Mouse (Mus musculus) naive thymus-derived CD4-positive, alpha-beta T cell, adult 2 months (primary cell): ENCODE results near the gene Inhbb.

ENCODE experiments used
- DNase-seq: peaks from one replicate; pipeline ENCODE4 v3.0.0-alpha.2; 2011; ENCODE audit warnings: low read depth

The Inhbb gene

DNA sequence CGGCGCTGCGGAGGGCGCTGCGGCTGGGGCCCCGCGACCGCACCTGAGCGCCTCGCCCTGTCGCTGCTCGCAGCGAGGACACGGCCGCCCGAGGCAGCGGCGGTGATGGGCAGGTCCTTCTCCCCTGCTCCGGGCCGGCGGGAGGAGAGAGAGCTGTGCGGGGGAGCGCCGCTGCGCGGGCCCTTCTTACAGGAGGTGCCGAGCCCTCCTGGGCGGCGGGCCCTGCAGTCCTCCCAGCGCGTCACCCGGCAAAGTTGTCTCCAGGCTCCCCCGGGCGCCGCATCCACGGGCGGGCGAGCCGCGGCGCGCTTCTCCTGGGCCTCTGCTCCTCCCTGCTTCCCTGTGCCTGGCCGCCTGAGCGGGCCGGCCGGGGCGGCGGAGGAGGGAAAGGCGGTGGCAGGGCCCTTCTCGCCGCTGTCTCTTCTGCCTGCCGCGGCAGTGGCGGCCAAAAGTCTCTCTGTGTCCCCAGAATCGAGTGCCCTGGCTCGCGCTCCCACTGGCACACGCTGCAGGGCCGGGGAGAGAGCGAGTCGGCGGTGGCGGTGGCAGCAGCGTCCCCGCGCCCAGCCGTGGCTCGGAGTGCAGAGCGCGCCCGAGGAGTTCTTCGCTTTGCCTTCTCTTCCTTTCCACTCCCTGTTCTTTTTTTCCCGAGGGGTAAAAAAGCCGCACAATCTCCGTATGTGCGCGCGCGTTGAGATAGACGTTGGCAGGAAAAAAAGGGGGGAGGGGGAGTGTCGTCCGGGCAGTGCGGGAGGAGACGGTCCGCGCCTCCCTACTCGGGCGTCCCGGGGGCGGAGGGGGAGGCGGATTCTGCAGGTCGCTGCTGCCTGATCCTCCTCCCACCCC is at the start of gene Inhbb:
Inhbb (minus strand) TSS at position 673 of the 846 bp plus-strand sequence.
- DNase-seq, result no peak

DNA sequence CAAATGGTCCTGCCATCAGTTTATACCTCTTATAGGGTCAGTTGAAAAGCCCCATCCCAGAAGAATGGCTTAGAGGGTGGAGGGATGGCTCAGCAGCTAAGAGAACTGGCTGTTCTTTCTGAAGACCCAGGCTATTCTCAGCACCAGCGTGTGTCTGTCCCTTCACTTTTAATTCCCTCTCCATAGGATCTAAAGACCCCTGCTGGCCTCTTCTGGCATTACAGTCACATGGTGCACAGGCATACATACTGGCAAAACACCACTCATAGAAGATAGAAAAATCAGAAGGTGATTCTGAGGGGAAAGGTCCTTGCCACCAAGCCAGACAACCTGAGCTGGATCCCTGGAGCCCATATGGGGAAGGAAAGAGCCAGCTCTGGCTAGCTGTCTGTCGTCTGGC is 41.3 kb upstream of the Inhbb start:
- DNase-seq, result peak; percentile 55

DNA sequence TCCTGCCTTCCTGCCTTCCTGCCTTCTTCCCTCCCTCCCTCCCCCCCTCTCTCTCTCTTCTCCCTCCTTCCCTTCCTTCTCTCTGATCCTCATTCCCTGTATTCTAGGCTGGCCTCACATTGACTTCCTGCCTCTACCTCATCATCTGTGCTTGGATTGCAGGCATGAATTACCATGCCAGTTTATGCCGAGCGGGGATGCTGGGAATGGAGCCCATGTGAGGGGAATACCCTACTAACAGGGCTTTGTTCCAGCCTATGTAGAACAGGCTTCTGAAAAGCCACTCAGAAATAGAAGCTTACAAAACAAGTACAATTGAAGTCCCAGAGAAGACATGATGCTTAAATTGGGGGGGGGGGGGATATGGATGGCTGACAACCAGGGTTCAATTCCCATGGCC is 38.0 kb upstream of the Inhbb start:
- DNase-seq, result no peak

DNA sequence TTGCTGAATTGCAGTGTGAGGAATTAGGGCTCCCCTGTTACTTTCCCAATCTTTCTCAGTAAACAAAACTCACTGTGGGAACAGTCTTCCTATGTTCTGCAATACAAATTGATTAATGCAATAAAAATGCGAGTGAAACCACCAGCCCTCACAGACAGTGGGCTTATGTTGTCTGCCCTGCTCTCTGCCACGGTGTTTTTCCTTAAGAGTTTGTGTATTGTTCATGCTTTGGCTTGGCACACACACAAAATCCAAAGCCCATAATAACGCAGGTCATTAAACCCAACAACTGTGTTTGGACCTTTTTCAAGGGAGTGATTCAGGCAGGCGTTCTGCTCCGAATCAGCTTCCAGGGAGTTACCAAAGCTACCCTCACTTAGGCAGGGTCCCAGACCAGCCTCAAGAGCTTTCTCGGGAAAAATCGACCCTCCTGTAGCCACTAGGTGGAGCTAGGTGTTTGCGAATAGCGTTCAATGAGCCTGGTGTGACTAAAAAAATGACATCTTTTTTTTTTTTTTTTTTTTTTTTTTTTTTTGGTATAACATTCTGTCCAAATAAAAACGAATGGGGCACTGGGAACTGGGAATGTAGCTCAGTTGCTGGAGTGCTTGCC is 36.1 kb upstream of the Inhbb start:
- DNase-seq, result peak; percentile 72

DNA sequence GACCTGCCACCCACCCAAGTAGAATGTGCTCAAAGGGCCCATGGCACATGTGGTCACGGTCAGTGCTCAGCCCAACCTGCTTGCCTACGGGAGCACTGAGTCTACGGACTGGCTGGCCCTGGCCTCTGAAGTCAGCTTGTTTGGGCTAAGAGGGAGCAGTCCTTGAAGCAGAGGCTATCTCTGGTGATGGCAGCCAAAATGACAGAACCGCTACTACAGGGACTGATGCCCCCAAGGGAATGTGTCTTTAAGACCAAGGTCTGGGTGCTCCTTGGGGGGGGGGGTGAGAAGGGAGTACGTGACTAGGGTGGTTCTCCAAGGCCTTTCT is 35.4 kb upstream of the Inhbb start:
- DNase-seq, result peak; percentile 37

DNA sequence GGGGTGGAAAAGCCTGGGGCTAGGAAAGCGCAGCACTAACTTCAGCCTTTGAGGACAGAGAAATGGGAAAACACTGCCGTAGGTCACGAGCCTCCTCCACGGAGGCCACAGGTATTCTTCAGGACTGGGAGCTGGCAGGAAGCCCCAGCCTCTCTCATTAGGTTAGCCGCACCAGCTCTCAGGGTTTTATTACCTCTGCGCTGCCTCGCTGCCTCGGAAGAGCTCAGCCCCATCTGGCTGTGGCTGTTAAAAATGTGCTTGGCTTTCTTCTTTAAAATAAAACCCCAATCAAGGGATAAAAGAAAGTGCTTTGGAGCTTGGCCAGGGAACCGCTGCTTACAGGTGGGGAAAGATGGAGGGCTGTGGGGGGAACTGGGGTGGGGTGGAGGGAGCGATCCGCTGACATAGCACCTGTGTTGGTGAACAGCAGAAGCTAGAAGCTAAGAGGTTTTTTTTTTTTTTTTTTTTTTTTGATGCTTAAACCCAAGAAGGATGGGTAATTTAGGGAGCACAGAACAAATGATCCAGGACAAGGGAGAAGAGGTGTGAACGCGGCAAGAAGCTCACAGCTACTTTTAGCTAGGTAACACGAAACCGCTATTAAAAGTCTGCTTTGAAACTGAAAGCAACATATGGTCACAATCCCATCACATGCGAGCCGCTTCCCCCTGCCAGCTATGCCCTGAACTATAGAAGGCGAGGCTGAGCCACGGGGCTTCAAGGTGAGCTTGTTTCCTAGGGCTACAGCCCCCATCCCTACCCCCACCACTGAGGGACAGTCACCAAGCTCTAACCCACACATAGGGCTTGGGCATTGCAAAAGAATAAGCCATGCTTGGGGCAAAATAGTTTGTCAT is 34.9 kb upstream of the Inhbb start:
- DNase-seq, result no peak

DNA sequence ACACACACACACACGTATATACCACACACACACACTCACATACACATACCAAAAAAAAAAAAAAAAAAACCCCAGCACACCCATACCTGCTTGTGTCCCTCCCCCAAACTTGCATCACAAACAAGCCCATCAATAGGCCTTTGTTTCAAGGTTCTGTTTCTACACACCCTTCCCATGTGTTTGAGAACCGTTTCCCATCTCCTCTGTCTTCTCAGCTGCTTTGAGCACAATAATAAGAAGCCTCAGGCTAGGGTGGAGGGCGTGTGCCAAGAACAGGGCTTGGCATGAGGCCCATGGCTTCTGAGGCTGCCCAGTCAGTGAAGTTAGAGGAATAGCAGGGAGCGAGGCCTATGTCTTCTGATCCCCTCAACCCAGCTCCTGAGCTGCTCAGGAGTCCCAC is 31.7 kb upstream of the Inhbb start:
- DNase-seq, result no peak

DNA sequence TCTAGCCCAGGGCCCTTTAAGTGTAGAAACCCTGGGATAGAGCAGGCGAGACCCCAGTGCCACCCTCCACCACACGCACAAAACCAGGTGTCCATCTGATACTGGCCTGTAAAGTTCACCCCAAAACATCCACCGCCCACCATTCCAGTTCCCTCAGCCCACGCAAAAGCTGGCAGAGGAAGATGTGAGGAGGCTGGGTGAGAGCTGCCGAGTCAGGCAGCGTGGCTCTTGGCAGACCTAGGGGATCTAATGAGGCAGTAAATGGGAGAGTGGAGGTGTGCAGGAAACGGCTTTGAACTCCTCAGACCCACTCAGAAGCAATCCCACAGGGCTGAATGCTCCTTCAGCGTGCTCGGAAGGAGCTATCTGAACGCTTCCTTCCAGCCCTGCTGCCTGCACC is 29.4 kb upstream of the Inhbb start:
- DNase-seq, result no peak

DNA sequence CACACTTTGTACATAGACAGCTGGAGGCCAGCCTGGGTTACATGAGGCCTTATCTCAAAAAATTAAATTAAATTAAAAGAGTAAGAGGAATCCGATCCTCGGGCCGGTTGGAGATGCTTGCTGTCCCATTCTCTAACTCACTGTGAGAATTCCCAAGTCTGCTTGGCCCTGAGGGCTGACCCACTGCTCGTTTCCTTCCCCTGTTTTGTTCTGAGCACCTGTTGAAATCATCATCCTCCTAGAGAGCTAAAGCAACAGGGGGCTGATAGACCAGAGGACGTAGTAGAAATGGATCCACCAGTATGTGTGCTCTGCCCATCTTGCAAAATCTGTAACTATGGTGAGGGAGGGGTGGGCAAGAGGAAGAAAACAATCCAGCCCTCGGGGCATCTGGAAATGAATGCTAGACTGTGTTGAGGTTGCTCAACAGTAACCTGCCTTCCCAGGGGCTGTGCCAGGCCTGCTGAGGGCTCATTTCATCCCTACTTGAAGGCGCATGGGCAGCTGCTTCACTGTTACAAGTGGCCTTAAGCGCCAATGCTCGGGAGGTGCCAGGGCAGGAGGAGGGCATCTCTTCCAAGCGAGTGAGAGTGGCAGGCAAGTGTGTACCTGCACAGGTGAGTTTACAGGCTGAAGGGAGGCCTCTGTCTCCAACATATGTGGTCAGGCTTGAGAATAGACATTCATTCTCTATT is 28.8 kb upstream of the Inhbb start:
- no peak for DNase-seq

DNA sequence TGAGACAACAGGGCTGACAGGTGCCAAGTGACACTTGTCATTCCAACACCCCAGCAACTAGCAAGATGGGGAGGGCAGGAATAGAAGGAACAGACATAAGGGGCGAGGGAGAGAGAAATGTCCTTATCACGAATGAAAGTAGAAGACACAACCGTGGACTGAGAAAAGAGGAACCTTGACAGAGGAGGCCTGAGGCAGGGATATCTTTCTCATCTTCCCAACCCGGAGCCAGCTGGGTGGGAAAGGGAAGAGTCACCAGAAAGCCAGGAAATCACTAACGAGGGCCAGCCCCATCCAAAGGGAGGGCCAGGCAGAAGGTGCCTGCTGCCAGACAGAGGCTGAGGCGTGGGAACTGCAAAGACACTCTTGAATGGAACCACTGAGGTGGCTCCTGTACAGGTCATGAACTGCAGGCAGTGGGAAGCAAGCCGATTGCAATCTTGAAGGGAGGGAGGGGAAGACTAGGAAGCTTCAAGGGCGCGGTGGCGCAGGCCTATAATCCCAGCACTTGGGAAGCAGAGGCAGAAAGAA is 24.8 kb upstream of the Inhbb start:
- no peak for DNase-seq

DNA sequence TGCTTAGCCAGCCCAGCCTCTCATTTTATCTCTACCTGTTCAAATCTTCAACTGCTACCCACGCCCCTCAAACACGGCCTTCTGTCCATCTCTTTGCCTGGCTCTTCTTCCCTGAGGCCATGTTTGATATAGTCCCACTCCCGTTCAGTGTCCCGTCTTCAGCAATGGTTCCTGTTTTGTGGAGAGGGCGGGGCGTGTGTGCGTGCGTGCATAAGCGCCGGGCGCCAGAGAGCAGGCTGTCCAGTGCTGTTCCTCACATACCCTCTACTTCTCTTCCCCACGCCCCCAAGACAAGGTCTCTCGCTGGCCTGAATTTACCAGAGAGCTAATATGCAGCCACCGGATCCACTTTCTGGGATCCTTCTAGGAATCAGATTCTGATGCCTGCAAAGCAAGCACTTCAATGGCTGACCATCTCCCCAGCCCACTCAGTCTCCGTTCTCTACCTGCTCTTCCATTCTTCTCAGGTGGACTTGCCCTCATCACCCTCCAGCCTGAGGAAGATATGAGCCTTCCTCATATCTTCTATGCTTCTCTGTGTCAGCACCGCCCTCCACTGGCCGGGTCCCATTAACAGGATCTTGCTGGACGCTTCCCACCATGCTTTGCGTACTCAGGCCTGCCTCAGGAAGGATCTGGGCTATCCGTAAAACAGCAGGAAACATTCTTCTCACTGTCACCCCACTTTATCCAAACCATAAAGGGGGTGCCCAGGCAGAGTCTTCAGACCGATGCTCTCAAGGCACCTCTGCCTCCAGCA is 21.7 kb upstream of the Inhbb start:
- DNase-seq, result no peak

DNA sequence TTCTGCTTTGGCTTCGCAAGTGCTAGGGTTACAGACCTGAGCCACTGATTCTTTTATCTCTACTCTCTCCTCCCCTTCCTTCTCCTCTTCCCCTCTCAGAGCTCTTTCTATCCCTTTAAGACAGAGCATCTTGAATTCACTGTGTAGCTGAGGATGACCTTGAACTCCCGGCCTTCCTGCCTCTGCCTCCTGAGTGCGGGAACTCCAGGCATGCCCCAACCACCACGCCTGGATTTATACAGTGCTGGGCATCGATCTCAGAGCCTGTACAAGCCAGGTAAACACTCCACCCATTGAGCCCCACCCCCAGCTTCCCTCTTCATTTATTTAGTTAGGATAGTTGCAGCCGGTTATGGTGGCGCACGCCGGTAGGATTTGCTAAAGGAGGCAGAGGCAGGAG is 20.9 kb upstream of the Inhbb start:
- DNase-seq, result no peak

DNA sequence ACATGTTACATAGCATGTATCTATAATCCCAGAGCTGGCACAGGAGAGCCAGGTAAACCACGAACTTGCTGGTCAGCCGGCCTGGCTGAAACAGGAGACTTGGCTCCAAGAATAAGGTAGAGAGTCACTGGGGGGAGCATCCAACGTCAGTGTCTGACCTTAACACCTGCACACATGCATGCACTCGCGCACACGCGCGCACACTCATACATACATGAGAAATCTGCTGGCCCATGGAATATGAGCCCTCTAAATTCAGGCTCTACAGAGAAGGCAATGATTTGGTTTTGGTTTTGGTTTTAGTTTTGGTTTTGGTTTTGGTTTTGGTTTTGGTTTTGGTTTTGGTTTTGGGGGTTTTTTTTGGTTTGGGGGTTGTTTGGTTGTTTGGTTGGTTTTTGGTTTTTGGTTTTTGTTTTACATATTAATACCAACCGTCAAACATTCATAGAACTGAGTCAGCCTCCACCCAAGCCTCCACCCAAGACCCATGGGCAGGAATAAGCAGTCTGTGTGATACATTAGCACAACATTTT is 16.1 kb upstream of the Inhbb start:
- no peak for DNase-seq

DNA sequence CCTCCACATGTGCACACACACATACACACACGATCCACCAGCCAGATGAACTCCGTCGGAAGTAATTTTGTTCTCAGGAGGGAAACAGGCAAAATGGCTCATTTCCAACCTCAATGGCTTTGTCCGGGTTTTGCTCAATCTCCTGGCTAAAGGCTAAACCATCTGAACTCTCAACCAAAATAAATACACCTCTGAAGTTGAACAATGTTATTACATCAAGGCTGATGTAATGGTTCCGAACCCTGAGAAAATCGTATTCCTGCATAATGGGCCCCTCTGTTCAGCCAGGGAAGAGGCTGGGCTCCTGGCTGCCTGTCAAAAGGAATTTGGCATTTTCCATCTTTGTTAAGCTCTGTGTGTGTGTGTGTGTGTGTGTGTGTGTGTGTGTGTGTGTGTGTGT is 15.4 kb upstream of the Inhbb start:
- no peak for DNase-seq

DNA sequence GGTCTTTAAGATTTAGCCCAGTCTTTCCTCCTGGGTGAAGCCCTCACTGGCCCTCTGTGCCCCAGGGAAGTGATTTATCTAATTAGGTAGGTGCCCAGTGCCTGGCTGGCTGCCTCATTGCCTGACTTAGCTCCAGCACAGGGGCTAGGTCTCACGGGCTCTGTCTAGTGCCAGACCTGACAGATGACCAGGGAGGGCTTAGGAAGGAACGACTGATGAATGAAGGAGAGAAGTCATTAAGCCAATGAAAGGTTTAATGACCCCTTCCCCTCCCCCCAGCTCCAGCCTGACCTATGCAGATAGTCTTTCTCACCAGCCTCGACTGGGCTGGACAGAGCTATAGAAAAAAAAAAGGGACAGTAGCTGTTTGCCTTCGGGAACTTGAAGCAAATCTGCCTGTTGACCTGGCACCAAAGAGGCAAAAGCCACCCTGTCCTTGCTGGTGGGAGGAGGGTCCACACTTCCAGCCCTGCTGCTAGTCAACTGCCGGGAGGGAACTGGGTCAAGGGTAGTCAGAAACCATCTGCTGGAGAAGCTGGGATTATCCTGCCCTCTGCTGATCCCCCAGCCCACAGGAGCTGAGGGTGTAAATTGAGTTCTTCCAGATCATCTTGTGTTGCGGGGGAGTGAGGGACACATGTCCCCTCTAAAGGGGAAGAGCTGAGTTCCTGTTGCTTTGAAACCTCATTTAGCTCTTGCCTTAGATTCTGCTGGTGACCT is 2.3 kb upstream of the Inhbb start:
- DNase-seq, result no peak

DNA sequence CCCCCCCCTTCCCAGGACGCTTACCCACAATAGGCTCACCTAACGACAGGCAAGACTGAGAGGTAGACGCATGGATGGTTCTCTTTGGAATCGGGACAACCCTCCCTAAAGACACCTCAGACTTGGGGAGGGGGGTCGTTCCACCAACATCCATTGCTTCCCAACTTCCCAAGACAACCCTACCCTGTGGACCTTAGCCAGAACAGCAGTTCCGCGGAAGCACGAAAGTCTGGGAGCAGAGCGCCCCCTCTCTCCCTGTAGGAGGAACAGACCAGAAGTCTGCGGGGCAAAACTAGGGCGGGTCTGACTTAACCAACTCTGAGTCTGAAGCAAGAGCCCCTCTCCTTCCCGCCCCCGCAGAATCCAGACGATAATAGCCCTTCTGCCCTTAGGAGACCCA is 1.5 kb upstream of the Inhbb start:
- DNase-seq, result no peak

DNA sequence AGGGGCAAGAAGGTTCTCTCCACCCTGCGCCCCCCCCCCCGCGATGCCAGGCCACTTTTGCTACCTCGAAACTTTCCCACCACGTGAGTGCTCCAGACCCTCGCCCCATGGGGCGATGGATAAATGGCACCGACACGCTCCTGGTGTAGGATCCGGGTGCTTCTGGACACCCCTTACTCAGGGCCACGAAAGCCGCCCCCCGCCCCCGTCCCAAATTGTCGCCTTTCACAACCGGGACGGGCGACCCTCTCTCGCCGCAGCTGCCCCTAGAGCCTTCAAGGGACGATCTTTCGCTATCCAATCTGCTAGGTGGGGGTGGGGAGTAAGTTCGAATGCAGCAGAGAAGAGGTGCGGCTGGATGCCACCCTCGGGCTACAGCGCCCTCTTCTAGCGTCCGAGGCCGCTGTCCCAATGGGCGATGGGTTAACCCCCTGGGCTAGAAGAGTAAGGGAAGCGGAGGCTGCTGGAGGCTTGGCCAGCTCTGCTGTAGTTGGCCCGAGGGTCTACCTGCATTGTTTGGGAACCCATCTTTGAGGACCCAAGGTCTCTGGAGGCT is 490 bp upstream of the Inhbb start:
- no peak for DNase-seq

DNA sequence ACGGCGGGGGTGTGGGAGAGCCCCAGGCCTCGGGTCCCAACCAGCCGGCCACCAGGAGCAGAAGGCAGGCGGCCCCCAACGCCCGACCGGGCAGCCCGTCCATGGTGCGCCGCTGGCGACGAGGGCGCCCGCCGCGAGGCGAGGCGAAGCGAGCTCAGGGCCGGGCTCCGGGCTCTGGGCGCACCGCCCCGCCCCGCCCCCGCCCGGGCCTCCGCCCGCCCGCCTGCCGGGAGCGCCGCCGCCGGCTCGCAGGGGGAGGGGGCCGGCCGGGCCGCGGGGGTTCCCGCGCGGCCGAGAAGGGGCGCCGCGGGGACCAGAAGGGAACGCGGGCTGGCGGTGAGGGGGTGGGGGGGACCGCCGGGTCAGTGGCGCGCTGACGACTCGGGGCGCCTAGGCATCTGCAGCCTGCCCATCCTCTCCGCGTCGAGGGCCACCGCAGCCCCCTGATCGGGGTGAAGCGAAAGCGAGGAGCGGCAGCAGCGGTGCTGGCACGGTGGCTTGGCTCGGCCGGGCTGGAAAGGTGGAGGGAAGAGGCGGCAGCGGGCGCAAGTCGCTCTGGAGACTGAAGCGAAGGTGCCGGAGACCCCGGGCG is 968 bp downstream of the Inhbb start:
- DNase-seq, result no peak

DNA sequence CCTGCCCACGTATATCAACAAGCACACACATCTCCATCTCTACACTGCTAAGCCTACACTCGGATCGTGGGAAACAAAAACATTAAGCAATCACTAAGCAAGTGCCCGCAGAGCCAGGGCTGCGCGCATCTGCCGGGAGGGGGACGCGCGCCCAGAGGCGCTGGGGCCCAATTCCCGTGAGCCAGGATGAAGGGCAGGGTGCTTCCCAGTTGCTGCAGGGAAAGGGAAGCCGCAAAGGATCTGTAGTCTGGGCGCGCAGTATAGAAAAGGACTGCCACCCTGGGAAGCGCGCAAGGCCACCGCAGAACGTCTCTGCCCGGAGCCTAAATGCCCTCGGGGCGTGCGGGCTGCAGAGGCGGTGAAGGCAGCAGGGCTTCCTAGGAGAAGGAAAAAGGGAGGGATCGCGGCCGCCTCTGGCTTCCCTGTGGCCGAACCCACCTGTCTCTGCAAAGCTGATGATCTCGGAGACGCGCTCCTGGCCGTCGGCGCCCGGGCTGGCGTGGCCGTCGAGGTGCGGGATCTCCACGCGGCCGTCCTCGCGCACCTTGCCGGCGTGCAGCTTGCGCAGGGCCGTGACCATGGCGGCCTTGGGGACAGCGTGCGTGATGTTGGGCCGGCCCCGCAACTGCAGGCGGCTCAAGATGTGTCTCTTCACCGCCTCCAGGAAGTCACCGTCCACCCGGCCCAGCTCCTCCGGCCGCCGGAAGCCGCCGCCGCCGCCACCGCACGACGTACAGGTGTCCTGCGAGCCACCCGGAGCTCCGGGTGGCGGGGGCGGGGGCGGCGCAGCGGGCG is 1.7 kb downstream of the Inhbb start:
- no peak for DNase-seq
